Mouse (Mus musculus) liver, embryonic 14.5 days (tissue): Measurements from ENCODE around the gene Atp6v0a4. TPM values are rescaled to one million over a fixed set of nuclear protein-coding genes. Genes with fewer than 3 reads are reported as not detected.

Source experiments
- ATAC-seq: fragments of 200-750 bp; cut with Nextera tagmentation; 2 replicates; pipeline ENCODE4 v1.8.0; 2017; ENCODE audit warnings: moderate number of reproducible peaks, mild to moderate bottlenecking, moderate library complexity; ENCODE audit not compliant: insufficient read depth
- DNase-seq, 3 experiments: peaks; one replicate each; pipeline ENCODE4 v3.0.0-alpha.2; 2012 to 2013; ENCODE audit warnings: low read depth in 3 of 3, low spot score in 3 of 3
- H3K27ac ChIP-seq: fragments of 300-500 bp; sonication (generic); 2 replicates; pipeline ENCODE4 v1.5.1; 2014; ENCODE audit warnings: moderate library complexity, mild to moderate bottlenecking, control low read depth, inconsistent platforms
- H3K27me3 ChIP-seq: fragments of 300-500 bp; sonication (generic); 2 replicates; pipeline ENCODE4 v1.6.1; 2014; ENCODE audit warnings: mild to moderate bottlenecking, low read length, moderate library complexity; ENCODE audit not compliant: control insufficient read depth, insufficient read depth
- H3K36me3 ChIP-seq: fragments of 300-500 bp; sonication (generic); replicated peaks from 2 replicates; pipeline ENCODE4 v1.6.1; 2014; ENCODE audit warnings: low read depth; ENCODE audit not compliant: control insufficient read depth, insufficient read depth
- H3K4me1 ChIP-seq, 2 experiments: fragments of 200-500 bp in 1 of 2; fragments of 300-500 bp in 1 of 2; sonication (generic) in 1 of 2; replicated peaks; 2 replicates each; pipeline ENCODE4 v1.6.1; 2012 to 2014; ENCODE audit warnings: antibody characterized with exemption in 1 of 2, inconsistent platforms in 1 of 2, low read length in 1 of 2; ENCODE audit not compliant: control insufficient read depth in 2 of 2, insufficient read depth in 2 of 2
- H3K4me2 ChIP-seq: fragments of 300-500 bp; sonication (generic); 2 replicates; pipeline ENCODE4 v1.6.1; 2014; ENCODE audit warnings: low read depth, mild to moderate bottlenecking, control low read depth, moderate library complexity
- H3K4me3 ChIP-seq, 2 experiments: fragments of 200-500 bp in 1 of 2; fragments of 300-500 bp in 1 of 2; sonication (generic) in 1 of 2; 2 replicates each; pipeline ENCODE4 v1.5.1; 2012 to 2014; ENCODE audit warnings: low read depth in 2 of 2, low read length in 2 of 2, mild to moderate bottlenecking in 2 of 2, control low read depth in 1 of 2, inconsistent platforms in 1 of 2, moderate library complexity in 1 of 2; ENCODE audit not compliant: insufficient read depth in 1 of 2
- H3K9ac ChIP-seq: fragments of 300-500 bp; sonication (generic); replicated peaks from 2 replicates; pipeline ENCODE4 v1.6.1; 2014; ENCODE audit warnings: mild to moderate bottlenecking, control low read depth, moderate library complexity
- H3K9me3 ChIP-seq: fragments of 300-500 bp; sonication (generic); 2 replicates; pipeline ENCODE4 v1.6.1; 2016; ENCODE audit warnings: low read length, mixed read lengths; ENCODE audit not compliant: control insufficient read depth
- CTCF ChIP-seq: IDR thresholded peaks from 2 replicates; pipeline ENCODE4 v1.5.1; 2016; ENCODE audit warnings: antibody characterized with exemption, low read depth, control low read depth
- EP300 ChIP-seq: IDR thresholded peaks from 2 replicates; pipeline ENCODE4 v1.6.1; 2016; ENCODE audit warnings: antibody characterized with exemption, low read depth
- WGBS: fragments of 180-500 bp; shearing (Covaris S2); extraction: QIAGEN DNeasy Blood & Tissue Kit; methylation state at CpG from one replicate; pipeline ENCODE4 v1.1.7; 2014; ENCODE audit not compliant: insufficient replicate concordance; 5-methylcytosine and 5-hydroxymethylcytosine counted together
- polyA plus RNA-seq, 2 experiments: library from polyadenylated mRNA; depleted of rRNA in 1 of 2; stranded (reverse) in 1 of 2; unstranded in 1 of 2; fragments of >200 nt; fragmentation: Nextera tagmentation in 1 of 2; extraction: Ambion mirVana in 1 of 2; gene quantifications; 2 replicates each; pipeline versions ENCODE4 v1.2.1 to v1.2.3; 2012 to 2014

The Atp6v0a4 gene
- polyA plus RNA-seq, 2 experiments, result 0.13 to 0.35 TPM

GRCm38 (mm10) chr6:38102216-38102795 is 22.1 kb downstream of the Atp6v0a4 start:
- no peaks in the 10 kb centered on the region for H3K9me3 ChIP-seq
- no peak overlapping the region for H3K4me3 ChIP-seq
- H3K27ac ChIP-seq, result no peak overlapping the region
- no peak for TF ChIP-seq CTCF
- TF ChIP-seq EP300, result no peak
- H3K4me1 ChIP-seq, result peaks cover 0 to 9% of the 10 kb centered on the region in 2 experiments; a peak in 2 of 4 replicates
- H3K9ac ChIP-seq, result no peak overlapping the region
- DNase-seq (no peak), ATAC-seq (no peak)
- no peaks in the 10 kb centered on the region for H3K27me3 ChIP-seq
- WGBS, result 73% methylated on average over 7 of the region's 7 CpGs
- H3K36me3 ChIP-seq, result no peaks in the 10 kb centered on the region
- H3K4me2 ChIP-seq, result no peak overlapping the region

DNA sequence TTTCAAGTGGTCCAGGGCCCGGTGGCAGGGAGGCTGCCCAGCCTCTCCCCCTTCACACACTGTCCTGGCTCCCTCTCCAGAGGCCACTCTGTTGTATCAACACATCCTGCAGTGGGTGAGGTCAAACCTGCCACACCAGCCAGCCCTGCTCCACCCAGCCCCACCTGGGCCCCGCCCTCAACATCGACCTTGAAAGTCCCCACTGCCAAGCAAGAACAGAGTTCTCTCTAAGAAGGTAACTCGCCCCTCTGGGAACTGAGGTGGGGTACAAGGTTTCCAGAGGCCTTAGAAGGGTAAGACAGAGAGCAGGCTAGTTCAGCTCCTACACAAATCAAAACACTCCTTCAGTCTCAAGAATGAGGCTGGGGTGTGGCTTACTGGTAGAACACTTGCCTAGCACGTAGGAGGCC is 27.4 kb downstream of the Atp6v0a4 start:
- ATAC-seq (no peak), DNase-seq (no peak)
- 26% methylated on average over 5 of the region's 5 CpGs for WGBS
- TF ChIP-seq EP300 (no peak), CTCF (no peak)
- no peaks in the 10 kb centered on the region for H3K36me3 ChIP-seq
- no peaks in the 10 kb centered on the region for H3K27me3 ChIP-seq
- H3K27ac ChIP-seq, result no peak overlapping the region
- no peaks in the 10 kb centered on the region for H3K9me3 ChIP-seq
- H3K4me2 ChIP-seq, result no peak overlapping the region
- no peaks in the 10 kb centered on the region for H3K4me1 ChIP-seq
- no peak overlapping the region for H3K9ac ChIP-seq
- no peak overlapping the region for H3K4me3 ChIP-seq

GRCm38 (mm10) chr6:38094701-38095100 is 29.7 kb downstream of the Atp6v0a4 start:
- TF ChIP-seq EP300 (no peak), CTCF (no peak)
- no peaks in the 10 kb centered on the region for H3K4me1 ChIP-seq
- no peak for ATAC-seq
- H3K9ac ChIP-seq, result no peak overlapping the region
- H3K9me3 ChIP-seq, result no peaks in the 10 kb centered on the region
- no peak overlapping the region for H3K27ac ChIP-seq
- no peaks in the 10 kb centered on the region for H3K36me3 ChIP-seq
- WGBS, result 69% methylated on average over 10 of the region's 10 CpGs
- no peak overlapping the region for H3K4me3 ChIP-seq
- no peak for DNase-seq
- H3K27me3 ChIP-seq, result no peaks in the 10 kb centered on the region
- no peak overlapping the region for H3K4me2 ChIP-seq

- Histone ChIP-seq H3K27ac (no peak overlapping the region), H3K36me3 (no peaks in the 10 kb centered on the region), H3K9me3 (no peaks in the 10 kb centered on the region), H3K4me3 (no peak overlapping the region), H3K4me1 (no peaks in the 10 kb centered on the region), H3K9ac (no peak overlapping the region), H3K4me2 (no peak overlapping the region), H3K27me3 (no peaks in the 10 kb centered on the region)
- 70% methylated on average over 8 of the region's 8 CpGs for WGBS
- no peak for ATAC-seq
- TF ChIP-seq EP300 (no peak), CTCF (no peak)
- no peak for DNase-seq
Observed at GRCm38 (mm10) chr6:38092539-38092938, 31.8 kb downstream of the Atp6v0a4 start.

- TF ChIP-seq EP300, result no peak
- no peak for TF ChIP-seq CTCF
- H3K9me3 ChIP-seq, result no peaks in the 10 kb centered on the region
- ATAC-seq, result no peak
Observed at GRCm38 (mm10) chr6:38087242-38088026, 37.0 kb downstream of the Atp6v0a4 start.

More at GRCm38 (mm10) chr6:38087242-38088026, 37.0 kb downstream of the Atp6v0a4 start:
- 63% methylated on average over 9 of the region's 9 CpGs for WGBS
- no peaks in the 10 kb centered on the region for H3K36me3 ChIP-seq
- H3K9ac ChIP-seq, result no peak overlapping the region
- H3K4me2 ChIP-seq, result no peak overlapping the region
- no peaks in the 10 kb centered on the region for H3K27me3 ChIP-seq
- no peak overlapping the region for H3K4me3 ChIP-seq
- H3K27ac ChIP-seq, result no peak overlapping the region
- no peaks in the 10 kb centered on the region for H3K4me1 ChIP-seq
- DNase-seq, result no peak
